Mouse (Mus musculus) stomach, embryonic 14.5 days (tissue): ENCODE data around the gene Smim6. TPM values are rescaled to one million over a fixed set of nuclear protein-coding genes. Genes with fewer than 3 reads are reported as not detected.

Experiments
- ATAC-seq: fragments of 200-750 bp; cut with Nextera tagmentation; 2 replicates; pipeline ENCODE4 v1.8.0; 2017; ENCODE audit warnings: low read depth, moderate TSS enrichment; ENCODE audit not compliant: insufficient number of reproducible peaks, insufficient read depth, low FRiP score
- H3K27ac ChIP-seq: fragments of 300-500 bp; sonication (generic); 2 replicates; pipeline ENCODE4 v1.5.1; 2014; ENCODE audit warnings: mild to moderate bottlenecking, low read length, moderate library complexity, mixed read lengths
- H3K27me3 ChIP-seq: fragments of 300-500 bp; sonication (generic); 2 replicates; pipeline ENCODE4 v1.6.1; 2014; ENCODE audit warnings: low read length, control low read depth, mixed read lengths; ENCODE audit not compliant: control insufficient read depth, insufficient read depth
- H3K36me3 ChIP-seq: fragments of 300-500 bp; sonication (generic); 2 replicates; pipeline ENCODE4 v1.6.1; 2014; ENCODE audit warnings: mild to moderate bottlenecking, control low read depth, low read length, moderate library complexity, mixed read lengths; ENCODE audit not compliant: control insufficient read depth, insufficient read depth
- H3K4me1 ChIP-seq: fragments of 300-500 bp; sonication (generic); 2 replicates; pipeline ENCODE4 v1.6.1; 2014; ENCODE audit warnings: low read length, control low read depth, mixed read lengths; ENCODE audit not compliant: control insufficient read depth, insufficient read depth
- H3K4me2 ChIP-seq: fragments of 300-500 bp; sonication (generic); replicated peaks from 2 replicates; pipeline ENCODE4 v1.6.1; 2014; ENCODE audit warnings: low read depth, low read length, control low read depth
- H3K4me3 ChIP-seq: fragments of 300-500 bp; sonication (generic); 2 replicates; pipeline ENCODE4 v1.5.1; 2014; ENCODE audit warnings: low read depth, low read length, control low read depth
- H3K9ac ChIP-seq: fragments of 300-500 bp; sonication (generic); replicated peaks from 2 replicates; pipeline ENCODE4 v1.6.1; 2014; ENCODE audit warnings: low read depth, mild to moderate bottlenecking, control low read depth, low read length, moderate library complexity, mixed read lengths
- H3K9me3 ChIP-seq: fragments of 300-500 bp; sonication (generic); 2 replicates; pipeline ENCODE4 v1.6.1; 2016; ENCODE audit warnings: low read depth, low read length, control low read depth; ENCODE audit not compliant: control insufficient read depth
- WGBS: fragments of 180-500 bp; shearing (Covaris S2); extraction: QIAGEN DNeasy Blood & Tissue Kit; methylation state at CpG from one replicate; pipeline ENCODE4 v1.1.7; 2014; 5-methylcytosine and 5-hydroxymethylcytosine counted together
- polyA plus RNA-seq: library from polyadenylated mRNA; unstranded; fragments of >200 nt; fragmentation: Nextera tagmentation; extraction: Ambion mirVana; gene quantifications from 2 replicates; pipeline ENCODE4 v1.2.1, GENCODE M21; 2014

Smim6 gene
- polyA plus RNA-seq, 1 experiment from 2014 or later, result 35.9 TPM

DNA sequence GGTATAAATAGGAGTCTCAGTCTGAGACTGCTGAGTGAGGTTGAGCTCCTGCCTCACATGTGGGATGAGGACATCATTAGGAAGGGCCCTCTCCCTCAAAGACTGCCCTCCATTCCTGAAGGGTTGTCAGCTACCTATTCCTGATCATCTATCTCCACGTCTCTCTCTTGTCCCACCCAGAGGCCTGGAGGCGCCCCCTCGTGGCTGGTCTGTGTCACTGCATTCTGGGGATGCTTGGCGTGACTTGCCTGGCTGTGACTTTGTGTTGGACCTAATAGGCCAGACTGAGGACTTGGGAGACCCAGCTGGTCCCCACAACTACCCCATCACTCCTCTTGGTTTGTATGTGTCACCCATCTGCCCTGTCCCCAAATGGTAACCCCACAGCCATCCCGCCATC, 30.8 kb upstream of the Smim6 start:
- Histone ChIP-seq H3K4me3 (no peak overlapping the region), H3K4me2 (no peak overlapping the region), H3K9ac (no peak overlapping the region), H3K27ac (no peak overlapping the region), H3K27me3 (no peaks in the 10 kb centered on the region), H3K36me3 (no peaks in the 10 kb centered on the region), H3K9me3 (no peaks in the 10 kb centered on the region), H3K4me1 (no peaks in the 10 kb centered on the region)
- no peak for ATAC-seq
- WGBS, result 28% methylated on average over 5 of the region's 5 CpGs

GRCm38 (mm10) chr11:115883251-115883650, 28.6 kb upstream of the Smim6 start:
- H3K27me3 ChIP-seq, result no peaks in the 10 kb centered on the region
- ATAC-seq, result no peak
- H3K36me3 ChIP-seq, result no peaks in the 10 kb centered on the region
- no peak overlapping the region for H3K4me2 ChIP-seq
- WGBS, result 27% methylated on average over 17 of the region's 17 CpGs
- H3K4me3 ChIP-seq, result no peak overlapping the region
- no peaks in the 10 kb centered on the region for H3K9me3 ChIP-seq
- H3K9ac ChIP-seq, result no peak overlapping the region
- H3K27ac ChIP-seq, result no peak overlapping the region
- H3K4me1 ChIP-seq, result no peaks in the 10 kb centered on the region

DNA sequence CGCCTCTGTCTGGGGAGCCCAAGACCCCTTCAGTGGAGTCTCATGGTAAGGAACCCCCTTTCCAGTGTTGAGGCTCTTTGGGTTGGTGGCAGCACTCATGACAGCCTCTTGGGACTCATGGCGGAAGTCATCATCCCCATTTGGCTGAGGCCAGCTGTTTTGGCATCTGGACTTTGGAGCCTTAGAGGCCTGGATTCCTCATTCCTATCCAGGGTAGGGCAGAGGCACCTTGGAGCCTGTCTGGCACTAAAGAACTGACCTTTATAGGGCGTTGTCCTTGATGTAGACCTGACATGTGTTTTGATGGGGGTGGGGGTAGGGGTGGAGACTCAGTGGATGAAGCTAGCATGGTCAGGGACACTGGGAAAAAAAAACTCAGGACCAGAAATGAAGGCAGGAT, 27.5 kb upstream of the Smim6 start:
- Histone ChIP-seq H3K27ac (no peak overlapping the region), H3K27me3 (no peaks in the 10 kb centered on the region), H3K9ac (no peak overlapping the region), H3K4me3 (no peak overlapping the region), H3K36me3 (no peaks in the 10 kb centered on the region), H3K9me3 (no peaks in the 10 kb centered on the region), H3K4me2 (no peak overlapping the region), H3K4me1 (no peaks in the 10 kb centered on the region)
- ATAC-seq, result no peak
- 87% methylated on average over 3 of the region's 3 CpGs for WGBS

- WGBS, result 68% methylated on average over 11 of the region's 11 CpGs
- H3K27ac ChIP-seq, result no peak overlapping the region
- H3K4me1 ChIP-seq, result no peaks in the 10 kb centered on the region
- H3K9me3 ChIP-seq, result no peaks in the 10 kb centered on the region
- no peak for ATAC-seq
- no peak overlapping the region for H3K4me2 ChIP-seq
- no peaks in the 10 kb centered on the region for H3K36me3 ChIP-seq
- H3K27me3 ChIP-seq, result no peaks in the 10 kb centered on the region
- H3K4me3 ChIP-seq, result no peak overlapping the region
- no peak overlapping the region for H3K9ac ChIP-seq
Observed at GRCm38 (mm10) chr11:115885281-115885680, 26.5 kb upstream of the Smim6 start.

GRCm38 (mm10) chr11:115886446-115886845, 25.4 kb upstream of the Smim6 start:
- Histone ChIP-seq H3K36me3 (no peaks in the 10 kb centered on the region), H3K9me3 (no peaks in the 10 kb centered on the region), H3K4me1 (no peaks in the 10 kb centered on the region), H3K27ac (no peak overlapping the region), H3K4me3 (no peak overlapping the region), H3K4me2 (no peak overlapping the region), H3K9ac (no peak overlapping the region), H3K27me3 (no peaks in the 10 kb centered on the region)
- ATAC-seq, result no peak
- WGBS, result 84% methylated on average over 11 of the region's 11 CpGs

GRCm38 (mm10) chr11:115888020-115888419, 23.8 kb upstream of the Smim6 start:
- H3K27me3 ChIP-seq, result no peaks in the 10 kb centered on the region
- H3K4me2 ChIP-seq, result no peak overlapping the region
- no peak for ATAC-seq
- H3K36me3 ChIP-seq, result no peaks in the 10 kb centered on the region
- H3K9me3 ChIP-seq, result no peaks in the 10 kb centered on the region
- H3K9ac ChIP-seq, result no peak overlapping the region
- no peak overlapping the region for H3K4me3 ChIP-seq
- H3K27ac ChIP-seq, result no peak overlapping the region
- no peaks in the 10 kb centered on the region for H3K4me1 ChIP-seq
- WGBS, result 89% methylated on average over 5 of the region's 5 CpGs

- Histone ChIP-seq H3K36me3 (0 out of 2 replicates have a peak, but pooled peaks cover 3% of the 10 kb centered on the region), H3K9ac (no peak overlapping the region), H3K27me3 (no peaks in the 10 kb centered on the region), H3K27ac (no peak overlapping the region), H3K4me2 (no peak overlapping the region), H3K4me3 (no peak overlapping the region), H3K4me1 (no peaks in the 10 kb centered on the region), H3K9me3 (no peaks in the 10 kb centered on the region)
- ATAC-seq, result no peak
- WGBS, result 75% methylated on average over 6 of the region's 6 CpGs
Observed at GRCm38 (mm10) chr11:115889159-115889558, 22.7 kb upstream of the Smim6 start.

- ATAC-seq, result no peak
- 0 out of 2 replicates have a peak, but pooled peaks cover 3% of the 10 kb centered on the region for H3K36me3 ChIP-seq
Observed at GRCm38 (mm10) chr11:115892213-115892612, 19.6 kb upstream of the Smim6 start.

GRCm38 (mm10) chr11:115893071-115893470, 18.7 kb upstream of the Smim6 start:
- 87% methylated on average over 9 of the region's 9 CpGs for WGBS
- Histone ChIP-seq H3K9me3 (no peaks in the 10 kb centered on the region), H3K4me2 (no peak overlapping the region), H3K36me3 (0 out of 2 replicates have a peak, but pooled peaks cover 3% of the 10 kb centered on the region), H3K27ac (no peak overlapping the region), H3K27me3 (no peaks in the 10 kb centered on the region), H3K9ac (no peak overlapping the region), H3K4me3 (no peak overlapping the region), H3K4me1 (no peaks in the 10 kb centered on the region)
- ATAC-seq, result no peak

More at GRCm38 (mm10) chr11:115892213-115892612, 19.6 kb upstream of the Smim6 start:
- Histone ChIP-seq H3K27me3 (no peaks in the 10 kb centered on the region), H3K4me2 (no peak overlapping the region), H3K9me3 (no peaks in the 10 kb centered on the region), H3K27ac (no peak overlapping the region), H3K4me3 (no peak overlapping the region), H3K9ac (no peak overlapping the region), H3K4me1 (no peaks in the 10 kb centered on the region)
- 61% methylated on average over 6 of the region's 6 CpGs for whole genome bisulfite sequencing
